Mouse (Mus musculus) liver, adult 2 months (tissue): ENCODE data around the gene Mpped1. TPM values are rescaled to one million over a fixed set of nuclear protein-coding genes. Genes with fewer than 3 reads are reported as not detected.

Source experiments
- DNase-seq: peaks from one replicate; pipeline ENCODE4 v3.0.0-alpha.2; 2011; ENCODE audit warnings: low read depth, low spot score; ENCODE audit errors: extremely low read depth
- H3K27ac ChIP-seq: fragments of 200-500 bp; replicated peaks from 2 replicates; pipeline ENCODE4 v1.5.1; 2012; ENCODE audit warnings: low read depth, mild to moderate bottlenecking, control low read depth, inconsistent platforms, low read length; ENCODE audit not compliant: insufficient read depth
- H3K27me3 ChIP-seq: fragments of 200-500 bp; 2 replicates; pipeline ENCODE4 v1.6.1; 2012; ENCODE audit warnings: mild to moderate bottlenecking, moderate library complexity, low read length, inconsistent platforms; ENCODE audit not compliant: control insufficient read depth, insufficient read depth
- H3K36me3 ChIP-seq: fragments of 200-500 bp; 2 replicates; pipeline ENCODE4 v1.6.1; 2012; ENCODE audit warnings: low read length, inconsistent platforms; ENCODE audit not compliant: control insufficient read depth, insufficient read depth
- H3K4me1 ChIP-seq: fragments of 200-500 bp; 2 replicates; pipeline ENCODE4 v1.6.1; 2011; ENCODE audit warnings: low read length; ENCODE audit not compliant: control insufficient read depth, insufficient read depth
- H3K4me3 ChIP-seq: fragments of 200-500 bp; 2 replicates; pipeline ENCODE4 v1.5.1; 2011; ENCODE audit warnings: low read depth, mild to moderate bottlenecking, control low read depth, low read length, moderate library complexity; ENCODE audit not compliant: insufficient read depth
- H3K79me2 ChIP-seq: fragments of 200-500 bp; 2 replicates; pipeline ENCODE4 v1.6.1; 2012; ENCODE audit warnings: inconsistent platforms, mild to moderate bottlenecking, low read length, moderate library complexity; ENCODE audit not compliant: control insufficient read depth, insufficient read depth
- H3K9ac ChIP-seq: fragments of 200-500 bp; 2 replicates; pipeline ENCODE4 v1.6.1; 2012; ENCODE audit warnings: low read depth, mild to moderate bottlenecking, control low read depth, inconsistent platforms, low read length
- CTCF ChIP-seq: fragments of 200-500 bp; IDR thresholded peaks from 2 replicates; pipeline ENCODE4 v1.5.1; 2011; ENCODE audit warnings: low read depth, low read length, control low read depth
- POLR2A ChIP-seq: fragments of 200-500 bp; IDR thresholded peaks from 2 replicates; pipeline ENCODE4 v1.6.1; 2011; ENCODE audit warnings: low read length, control low read depth; ENCODE audit not compliant: insufficient read depth; ENCODE audit errors: extremely low read depth
- WGBS: fragments of 180-500 bp; shearing (Covaris S2); methylation state at CpG from one replicate; pipeline ENCODE4 v1.1.7; 2018; 5-methylcytosine and 5-hydroxymethylcytosine counted together
- polyA plus RNA-seq: library from polyadenylated mRNA; depleted of rRNA; stranded (reverse); fragments of >200 nt; gene quantifications from 2 replicates; pipeline ENCODE4 v1.2.3, GENCODE M21; 2012
- total RNA-seq: library from RNA; depleted of rRNA; stranded (reverse); fragments of >200 nt; gene quantifications from 2 replicates; pipeline ENCODE4 v1.2.3, GENCODE M21; 2014

Gene Mpped1
- total and polyA plus RNA-seq, 2 experiments = 0.13 TPM; not detected in 1

GRCm38 (mm10) chr15:83798964-83799363 lies 19.7 kb downstream of the Mpped1 start:
- DNase-seq = no peak
- Histone ChIP-seq H3K27ac (no peak overlapping the region), H3K9ac (no peak overlapping the region), H3K79me2 (no peaks in the 10 kb centered on the region), H3K4me3 (no peak overlapping the region), H3K4me1 (peaks cover 8% of the 10 kb centered on the region), H3K36me3 (no peaks in the 10 kb centered on the region), H3K27me3 (0 out of 2 replicates have a peak, but pooled peaks cover 5% of the 10 kb centered on the region)
- 83% methylated on average over 11 of the region's 11 CpGs for WGBS
- TF ChIP-seq POLR2A = no peak
- no peak for TF ChIP-seq CTCF

- 16% methylated on average over 5 of the region's 5 CpGs for WGBS
- H3K27ac ChIP-seq = no peak overlapping the region
- H3K27me3 ChIP-seq = 0 out of 2 replicates have a peak, but pooled peaks cover 5% of the 10 kb centered on the region
- peak; percentile 90 for DNase-seq
- TF ChIP-seq CTCF = no peak
- no peak for TF ChIP-seq POLR2A
- no peaks in the 10 kb centered on the region for H3K36me3 ChIP-seq
- H3K4me3 ChIP-seq = no peak overlapping the region
- peaks cover 8% of the 10 kb centered on the region for H3K4me1 ChIP-seq
- H3K9ac ChIP-seq = no peak overlapping the region
- H3K79me2 ChIP-seq = no peaks in the 10 kb centered on the region
These were observed 21.7 kb downstream of the Mpped1 start for GRCm38 (mm10) chr15:83801011-83801410.

GRCm38 (mm10) chr15:83814106-83814505 lies 34.8 kb downstream of the Mpped1 start:
- WGBS = 69% methylated on average over 6 of the region's 6 CpGs
- TF ChIP-seq CTCF = no peak
- TF ChIP-seq POLR2A = no peak

GRCm38 (mm10) chr15:83828011-83828410 lies 48.7 kb downstream of the Mpped1 start:
- Histone ChIP-seq H3K36me3 (no peaks in the 10 kb centered on the region), H3K79me2 (no peaks in the 10 kb centered on the region), H3K4me3 (no peak overlapping the region), H3K27ac (no peak overlapping the region), H3K4me1 (no peaks in the 10 kb centered on the region), H3K9ac (no peak overlapping the region), H3K27me3 (no peaks in the 10 kb centered on the region; the same call in 1 of the 2 replicates)
- TF ChIP-seq CTCF (no peak), POLR2A (no peak)
- no peak for DNase-seq
- WGBS = 80% methylated on average over 8 of the region's 8 CpGs

More at GRCm38 (mm10) chr15:83814106-83814505, 34.8 kb downstream of the Mpped1 start:
- no peaks in the 10 kb centered on the region for H3K4me1 ChIP-seq
- no peak overlapping the region for H3K9ac ChIP-seq
- no peaks in the 10 kb centered on the region for H3K79me2 ChIP-seq
- peaks cover 6% of the 10 kb centered on the region; the same call in 1 of the 2 replicates for H3K27me3 ChIP-seq
- H3K4me3 ChIP-seq = no peak overlapping the region
- H3K36me3 ChIP-seq = no peaks in the 10 kb centered on the region
- DNase-seq = no peak
- no peak overlapping the region for H3K27ac ChIP-seq

GRCm38 (mm10) chr15:83829226-83829625 lies 50.0 kb downstream of the Mpped1 start:
- no peaks in the 10 kb centered on the region for H3K4me1 ChIP-seq
- H3K4me3 ChIP-seq = no peak overlapping the region
- no peak overlapping the region for H3K9ac ChIP-seq
- H3K79me2 ChIP-seq = no peaks in the 10 kb centered on the region
- 84% methylated on average over 13 of the region's 13 CpGs for WGBS
- TF ChIP-seq CTCF (no peak), POLR2A (no peak)
- H3K27me3 ChIP-seq = no peaks in the 10 kb centered on the region; the same call in 1 of the 2 replicates
- no peak for DNase-seq
- no peaks in the 10 kb centered on the region for H3K36me3 ChIP-seq
- H3K27ac ChIP-seq = no peak overlapping the region

- no peaks in the 10 kb centered on the region for H3K36me3 ChIP-seq
- no peak overlapping the region for H3K27ac ChIP-seq
- H3K9ac ChIP-seq = no peak overlapping the region
- H3K79me2 ChIP-seq = no peaks in the 10 kb centered on the region
- no peaks in the 10 kb centered on the region; the same call in 1 of the 2 replicates for H3K27me3 ChIP-seq
- DNase-seq = no peak
- WGBS = 66% methylated on average over 6 of the region's 6 CpGs
- no peaks in the 10 kb centered on the region for H3K4me1 ChIP-seq
- no peak for TF ChIP-seq POLR2A
- H3K4me3 ChIP-seq = no peak overlapping the region
These were observed 53.0 kb downstream of the Mpped1 start for GRCm38 (mm10) chr15:83832265-83832664.
